Mouse (Mus musculus): ENCODE results near the gene Sprr2f.

Sprr2f gene

DNA sequence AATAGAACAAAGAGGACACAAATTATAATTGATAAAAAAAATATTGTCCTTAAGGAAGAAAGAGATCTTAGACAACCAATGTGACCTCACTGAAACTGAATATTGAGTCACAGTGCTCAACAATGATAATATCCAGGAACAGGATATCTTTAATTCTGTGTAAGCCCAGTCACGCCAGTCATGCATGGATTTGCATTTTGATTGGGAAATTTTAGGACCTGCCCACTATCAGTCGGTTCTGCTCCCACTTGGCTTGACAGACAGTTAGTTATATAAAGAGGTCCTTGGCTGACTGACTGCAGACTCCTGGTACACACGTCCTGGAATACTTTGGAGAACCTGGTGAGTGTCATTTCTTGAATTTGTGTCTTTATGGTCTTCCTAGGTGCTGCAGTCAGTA is at the start of gene Sprr2f:
Sprr2f (plus strand) TSS at position 301 of the 400 bp plus-strand sequence.
- no peak for DNase-seq (ENCODE audit: inconsistent ontology term)

DNA sequence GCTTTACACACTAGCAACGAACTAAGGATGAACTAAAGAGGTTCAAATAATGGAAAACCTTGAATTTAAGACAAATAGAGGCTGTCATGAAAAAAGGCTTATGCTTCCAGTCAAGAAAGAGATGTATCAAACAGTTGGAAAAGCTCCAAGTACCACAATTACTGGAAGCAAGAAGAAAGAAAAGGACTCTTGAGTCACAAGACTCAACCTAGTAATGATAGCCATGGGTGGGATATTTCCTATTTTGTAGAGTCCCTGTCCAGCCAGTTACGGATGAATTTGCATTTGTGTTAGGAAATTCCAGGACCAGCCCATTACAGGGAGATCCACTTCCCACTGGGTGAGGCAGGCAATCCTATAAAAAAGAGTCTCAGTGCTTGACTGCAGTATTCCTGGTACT is 48.7 kb upstream of the Sprr2f start, which contains the start of gene Sprr2b:
Sprr2b (plus strand) TSS at position 301 of the 400 bp plus-strand sequence.
- no peak for DNase-seq (ENCODE audit: inconsistent ontology term)

DNA sequence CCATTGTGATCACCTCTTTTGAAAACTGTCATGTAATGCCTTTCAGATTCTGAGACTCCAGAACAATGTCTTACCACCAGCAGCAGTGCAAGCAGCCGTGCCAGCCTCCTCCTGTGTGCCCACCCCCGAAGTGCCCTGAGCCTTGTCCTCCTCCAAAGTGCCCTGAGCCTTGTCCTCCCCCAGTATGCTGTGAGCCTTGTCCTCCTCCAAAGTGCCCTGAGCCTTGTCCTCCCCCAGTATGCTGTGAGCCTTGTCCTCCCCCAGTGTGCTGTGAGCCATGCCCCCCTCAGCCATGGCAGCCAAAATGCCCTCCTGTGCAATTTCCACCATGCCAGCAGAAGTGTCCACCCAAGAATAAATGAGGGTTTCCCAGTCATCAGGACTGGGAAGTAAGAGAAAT is 47.6 kb upstream of the Sprr2f start:
- no peak for DNase-seq (ENCODE audit: inconsistent ontology term)

- DNase-seq (ENCODE audit: inconsistent ontology term): no peak
Observed at GRCm38 (mm10) chr3:92336278-92336677, 28.7 kb upstream of the Sprr2f start.

DNA sequence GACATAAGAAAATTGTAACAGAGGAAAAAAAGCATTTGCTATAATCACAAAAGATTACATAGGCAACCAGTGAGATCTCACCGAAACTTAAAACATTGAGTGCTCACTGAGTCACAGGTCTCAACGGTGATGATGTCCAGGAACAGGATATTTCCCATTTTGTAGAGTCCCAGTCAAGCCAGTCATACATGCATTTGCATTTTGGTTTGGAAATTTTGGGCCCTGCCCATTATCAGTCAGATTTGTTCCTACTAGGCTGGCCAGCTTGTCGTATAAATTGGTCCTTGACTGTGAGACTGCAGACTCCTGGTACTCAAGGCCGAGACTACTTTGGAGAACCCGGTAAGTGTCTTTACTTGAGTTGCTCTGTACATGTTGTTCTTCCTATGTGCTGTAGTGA is 26.1 kb upstream of the Sprr2f start, which contains the start of gene Sprr2d:
Sprr2d (plus strand) TSS at position 301 of the 400 bp plus-strand sequence.
- DNase-seq (ENCODE audit: inconsistent ontology term): no peak

- no peak for DNase-seq (ENCODE audit: inconsistent ontology term)
Observed at GRCm38 (mm10) chr3:92351843-92352242, 13.1 kb upstream of the Sprr2f start, which contains the start of gene Sprr2e. Sprr2e (plus strand) TSS chr3:92352143.

- DNase-seq (ENCODE audit: inconsistent ontology term): no peak
Observed at GRCm38 (mm10) chr3:92361619-92362018, 3.4 kb upstream of the Sprr2f start.

DNA sequence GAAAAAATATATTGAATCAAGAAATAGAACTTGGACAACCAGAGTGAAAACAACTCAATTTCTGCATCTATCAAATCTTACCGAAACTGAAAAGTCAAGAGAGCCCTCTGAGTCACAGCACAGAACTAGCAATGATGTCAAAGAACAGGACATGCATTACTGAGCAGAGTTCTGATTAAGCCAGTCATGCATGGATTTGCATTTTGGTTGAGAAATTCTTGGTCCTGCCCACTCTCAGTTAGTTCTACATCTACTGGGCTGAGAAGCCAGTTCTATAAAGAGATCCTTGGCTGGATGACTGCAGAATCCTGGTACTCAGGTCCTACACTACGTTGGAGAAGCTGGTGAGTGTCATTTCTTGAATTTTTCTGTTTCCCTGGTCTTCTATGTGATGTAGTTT is 8.6 kb downstream of the Sprr2f start:
- no peak for DNase-seq (ENCODE audit: inconsistent ontology term)

DNA sequence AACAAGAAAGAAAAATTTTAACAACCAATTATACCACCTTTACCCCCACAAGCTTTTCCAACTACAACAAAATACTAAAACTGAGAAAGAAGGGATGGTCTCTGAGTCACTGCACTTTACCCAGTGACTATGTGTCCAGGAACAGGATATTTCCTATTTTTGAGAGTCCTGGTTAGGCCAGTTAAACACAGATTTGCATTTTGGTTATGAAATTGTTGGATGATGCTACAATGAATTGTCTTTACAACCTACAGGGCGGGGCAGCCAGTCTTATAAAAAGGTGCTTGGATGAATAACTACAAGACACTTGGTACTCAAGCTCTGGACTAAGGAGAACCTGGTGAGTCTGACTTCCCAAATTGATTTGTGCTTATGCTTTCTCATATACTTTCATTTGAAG is 20.4 kb downstream of the Sprr2f start, which contains the start of gene Sprr2h:
Sprr2h (plus strand) TSS at position 301 of the 400 bp plus-strand sequence.
- no peak for DNase-seq (ENCODE audit: inconsistent ontology term)

- DNase-seq (ENCODE audit: inconsistent ontology term): peak; percentile 5
Observed at GRCm38 (mm10) chr3:92394301-92394700, 29.3 kb downstream of the Sprr2f start.

- DNase-seq (ENCODE audit: inconsistent ontology term): no peak
Observed at GRCm38 (mm10) chr3:92407691-92408090, 42.7 kb downstream of the Sprr2f start, which contains the start of gene Sprr2i. Sprr2i (plus strand) TSS chr3:92407991.

Data from Muller cell, postnatal 12 days (primary cell).